Mouse (Mus musculus) hindbrain, embryonic 15.5 days (tissue): ENCODE data around the gene Triml1. TPM values are rescaled to one million over a fixed set of nuclear protein-coding genes. Genes with fewer than 3 reads are reported as not detected.

ENCODE experiments used
- polyA plus RNA-seq: library from polyadenylated mRNA; unstranded; fragments of >200 nt; fragmentation: Nextera tagmentation; extraction: Ambion mirVana; gene quantifications from 2 replicates; pipeline ENCODE4 v1.2.1, GENCODE M21; 2015

The Triml1 gene
- polyA plus RNA-seq, 1 experiment from 2014 or later = not detected

Other genes with a start within 250 kb of the Triml1 start
- gene Triml2, start 39.1 kb upstream of the Triml1 start, polyA plus RNA-seq = not detected in 2 replicates
- gene Zfp42, start 165.5 kb upstream of the Triml1 start, polyA plus RNA-seq = not detected in 2 replicates